ENCODE assay signal across 9 mouse cellular contexts in the genomic region with DNA sequence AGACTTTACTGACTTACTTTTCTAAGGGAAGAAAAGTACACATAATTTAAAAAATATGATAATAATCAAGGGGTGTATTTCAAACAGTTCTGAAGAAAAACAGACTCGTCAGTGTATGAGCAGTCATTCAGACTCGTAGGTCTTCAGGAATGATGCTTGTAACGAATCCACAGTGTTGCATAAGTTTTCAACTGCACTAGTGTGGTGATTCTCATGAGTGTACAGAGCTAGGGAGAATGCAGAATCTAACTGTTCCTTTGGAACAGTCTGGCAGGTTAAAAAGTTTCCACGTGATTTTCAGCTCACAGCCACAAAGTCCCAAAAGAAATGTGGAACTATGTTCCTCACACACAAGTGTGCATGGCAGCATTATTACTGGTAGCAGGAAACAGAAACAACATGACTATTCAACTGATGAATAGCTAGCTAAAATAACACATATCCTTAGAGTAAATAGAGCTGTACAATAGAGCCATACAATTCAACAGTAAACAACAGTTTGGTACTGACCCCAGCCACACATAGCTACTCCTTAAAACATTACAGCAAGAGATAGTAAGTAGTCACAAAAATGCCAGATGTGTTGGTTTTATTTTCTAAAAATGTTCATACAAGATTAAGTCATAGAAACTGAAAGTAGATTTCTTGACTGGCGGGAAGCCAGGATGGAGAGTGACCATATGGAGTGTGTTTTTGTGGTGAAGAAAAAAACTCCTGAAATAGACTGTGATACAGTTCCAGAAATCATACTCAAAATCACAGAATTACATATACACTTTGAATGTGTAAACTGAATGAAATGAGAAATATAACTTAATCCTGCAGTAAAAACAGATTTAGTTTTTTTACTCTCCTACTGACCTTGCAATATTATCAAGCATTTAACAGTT.
DNase-seq lines count a peak whose midpoint lies in the region; ATAC-seq and TF ChIP-seq lines count a peak whose summit lies in the region.
"Had no signal": no experiment of that assay in that cellular context is flagged by ENCODE, and none has a peak within 500 bp of the region (broad histone marks: within the 10 kb centered on the region; RNA-seq: fewer than 3 reads in every experiment).

No protein-coding gene starts in this region.

- no peak overlapping the region for H3K9ac ChIP-seq in hindbrain, postnatal 0 days (replicated peaks; ENCODE audit: low read length)
- H3K9ac ChIP-seq in hindbrain, embryonic 12.5 days: no peak overlapping the region
- H3K9ac ChIP-seq: limb, embryonic 12.5 days had no signal

- H3K4me2 ChIP-seq in hindbrain, postnatal 0 days (ENCODE audit: low read depth, low read length): no peak overlapping the region
- H3K4me2 ChIP-seq in hindbrain, embryonic 12.5 days (replicated peaks): no peak overlapping the region
- H3K4me2 ChIP-seq: limb, embryonic 12.5 days had no signal

- no peaks in the 10 kb centered on the region for H3K36me3 ChIP-seq in hindbrain, postnatal 0 days (ENCODE audit: insufficient read depth, low read length)
- H3K36me3 ChIP-seq in hindbrain, embryonic 12.5 days: no peaks in the 10 kb centered on the region
- H3K36me3 ChIP-seq: limb, embryonic 12.5 days had no signal

- 77% methylated on average over 5 of the region's 5 CpGs for WGBS in hindbrain, postnatal 0 days
- 82% methylated on average over 5 of the region's 5 CpGs for WGBS in hindbrain, embryonic 12.5 days

- no peak for ATAC-seq in hindbrain, postnatal 0 days
- no peak for ATAC-seq in hindbrain, embryonic 12.5 days (ENCODE audit: low FRiP score)

- peak; percentile 23 for DNase-seq in hindbrain, postnatal 0 days (ENCODE audit: low spot score)
- DNase-seq in brain, adult 2 months (ENCODE audit: low read depth, low spot score): peak; percentile 76
- DNase-seq in frontal cortex, adult 2 months (ENCODE audit: extremely low spot score in 1 of 2, low spot score in 1 of 2): peak; percentile 53 to 85
- peak; percentile 74 to 90 for DNase-seq in left cerebral cortex, postnatal 25 days (ENCODE audit: low spot score in 2 of 2)
- DNase-seq in adrenal gland, adult (ENCODE audit: inconsistent age in 2 of 2, low spot score in 1 of 2): no peak
- no peak for DNase-seq in kidney, adult 9 months
- no peak for DNase-seq in embryo, embryonic 10 days (ENCODE audit: low spot score)

- H3K4me3 ChIP-seq in hindbrain, postnatal 0 days (ENCODE audit: low read length): no peak overlapping the region
- no peak overlapping the region for H3K4me3 ChIP-seq in hindbrain, embryonic 12.5 days
- H3K4me3 ChIP-seq: limb, embryonic 12.5 days had no signal

- no peak for TF ChIP-seq CTCF in hindbrain, postnatal 0 days (IDR thresholded peaks at IDR 0.05; ENCODE audit: low read depth)

- no peaks in the 10 kb centered on the region for H3K4me1 ChIP-seq in hindbrain, postnatal 0 days (ENCODE audit: insufficient read depth, low read length)
- H3K4me1 ChIP-seq in hindbrain, embryonic 12.5 days: no peaks in the 10 kb centered on the region
- H3K4me1 ChIP-seq: limb, embryonic 12.5 days had no signal

- intact Hi-C loops in left cerebral cortex, postnatal 25 days (cut with DNase I): no loop called here

- no peaks in the 10 kb centered on the region for H3K27me3 ChIP-seq in hindbrain, postnatal 0 days (ENCODE audit: insufficient read depth, low read length)
- H3K27me3 ChIP-seq in hindbrain, embryonic 12.5 days: no peaks in the 10 kb centered on the region
- H3K27me3 ChIP-seq: limb, embryonic 12.5 days had no signal

- no peaks in the 10 kb centered on the region for H3K9me3 ChIP-seq in hindbrain, postnatal 0 days (ENCODE audit: low read length)
- H3K9me3 ChIP-seq in hindbrain, embryonic 12.5 days (replicated peaks): no peaks in the 10 kb centered on the region
- H3K9me3 ChIP-seq: limb, embryonic 12.5 days had no signal

- no peak overlapping the region for H3K27ac ChIP-seq in hindbrain, postnatal 0 days
- no peak overlapping the region for H3K27ac ChIP-seq in hindbrain, embryonic 12.5 days
- H3K27ac ChIP-seq: limb, embryonic 12.5 days had no signal

Comparison
In these comparisons a context has a peak if more than half of its experiments do, and no peak if none do; other contexts are left out.
1. DNase-seq: peak in hindbrain, postnatal 0 days (single experiment), brain, adult 2 months (single experiment), frontal cortex, adult 2 months (2 of 2) and left cerebral cortex, postnatal 25 days (2 of 2); none in adrenal gland, adult (0 of 2), kidney, adult 9 months (single experiment) and embryo, embryonic 10 days (single experiment).